ENCODE assay signal across 16 mouse cellular contexts in the genomic region with DNA sequence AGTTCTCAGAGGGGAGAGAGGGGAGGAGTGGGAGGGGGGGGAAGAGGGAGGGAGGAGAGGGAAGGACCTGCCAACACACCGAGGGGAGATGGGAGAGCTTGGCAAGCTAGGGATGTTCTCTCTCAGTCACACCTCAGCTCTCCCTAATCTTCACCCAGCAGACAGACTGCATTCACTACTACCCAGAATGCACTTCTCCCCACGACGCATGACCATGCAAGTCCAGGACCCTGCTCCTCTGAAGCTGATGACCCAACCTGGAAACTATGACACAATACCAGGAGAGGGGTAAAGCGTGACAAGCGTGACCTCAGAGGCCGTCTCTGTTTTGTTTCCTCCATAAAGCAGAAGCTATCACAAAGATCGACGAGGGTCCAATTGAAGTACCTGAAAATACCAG.
DNase-seq lines count a peak whose midpoint lies in the region; ATAC-seq and TF ChIP-seq lines count a peak whose summit lies in the region.
"Had no signal": no experiment of that assay in that cellular context is flagged by ENCODE, and none has a peak within 500 bp of the region (broad histone marks: within the 10 kb centered on the region; RNA-seq: fewer than 3 reads in every experiment).

No protein-coding gene starts in this region.

- peak; percentile 55 for ATAC-seq in heart, embryonic 13.5 days (ENCODE audit: extremely low read depth, insufficient number of reproducible peaks, low FRiP score, low TSS enrichment)
- ATAC-seq in common myeloid progenitor, adult 5-6 weeks (replicated peaks; ENCODE audit: low read depth, poor library complexity, severe bottlenecking), result peak; percentile 66
- ATAC-seq in heart, postnatal 0 days (ENCODE audit: insufficient read depth, low read depth), result peak; percentile 88
- peak; percentile 44 for ATAC-seq in megakaryocyte-erythroid progenitor cell, adult 5-6 weeks (replicated peaks; ENCODE audit: low FRiP score, low TSS enrichment, poor library complexity, severe bottlenecking)
- ATAC-seq: forebrain, embryonic 15.5 days had no signal

- peak overlapping the region; percentile 27 for H3K4me2 ChIP-seq in heart, embryonic 13.5 days
- no peak overlapping the region for H3K4me2 ChIP-seq in heart, postnatal 0 days (ENCODE audit: low read depth, low read length)
- H3K4me2 ChIP-seq: forebrain, embryonic 15.5 days; lung, embryonic 15.5 days; stomach, embryonic 15.5 days had no signal

- WGBS in heart, embryonic 13.5 days, result 21% methylated on average over 8 of the region's 8 CpGs
- WGBS in heart, postnatal 0 days, result 19% methylated on average over 8 of the region's 8 CpGs

- H3K36me3 ChIP-seq in heart, embryonic 13.5 days, result peaks cover 3% of the 10 kb centered on the region; the same call in 1 of the 2 replicates
- H3K36me3 ChIP-seq in heart, postnatal 0 days (replicated peaks; ENCODE audit: control insufficient read depth, insufficient read depth, low read length), result no peaks in the 10 kb centered on the region
- H3K36me3 ChIP-seq: forebrain, embryonic 15.5 days; lung, embryonic 15.5 days; midbrain, embryonic 10.5 days; stomach, embryonic 15.5 days had no signal

- H3K9ac ChIP-seq in heart, embryonic 13.5 days, result peak overlapping the region; percentile 54
- no peak overlapping the region for H3K9ac ChIP-seq in heart, postnatal 0 days (replicated peaks; ENCODE audit: low read depth, low read length)
- H3K9ac ChIP-seq: forebrain, embryonic 15.5 days; lung, embryonic 15.5 days; stomach, embryonic 15.5 days had no signal

- H3K27ac ChIP-seq in heart, embryonic 13.5 days (replicated peaks), result peak overlapping the region; percentile 92
- H3K27ac ChIP-seq in heart, postnatal 0 days (ENCODE audit: low read depth), result peak overlapping the region; percentile 81
- H3K27ac ChIP-seq: lung, embryonic 15.5 days; midbrain, embryonic 10.5 days; stomach, embryonic 15.5 days had no signal

- intact Hi-C loops in heart, postnatal 36 days (cut with DNase I), result loop anchor here (5.0 kb wide), 1 partner anchor 38 kb away; no protein-coding TSS in a partner anchor

- peak; percentile 54; the same call in 1 of the 2 replicates for TF ChIP-seq EP300 in heart, postnatal 0 days (IDR thresholded peaks at IDR 0.05; ENCODE audit: low read depth)

- peaks cover 96% of the 10 kb centered on the region for H3K4me1 ChIP-seq in heart, embryonic 13.5 days
- peaks cover 82% of the 10 kb centered on the region for H3K4me1 ChIP-seq in heart, postnatal 0 days (ENCODE audit: control insufficient read depth, insufficient read depth)

- DNase-seq in heart, postnatal 36 days, result no peak
- DNase-seq in heart, postnatal 0 days (ENCODE audit: low spot score), result peak; percentile 92
- DNase-seq in adrenal gland, adult 2 months, result no peak
- no peak for DNase-seq in thymus, postnatal 4 days
- DNase-seq: adrenal gland, postnatal 14 days; cerebellum, adult 9-11 months; kidney, adult 2 months; kidney, postnatal 36 days had no signal

- H3K4me3 ChIP-seq in heart, embryonic 13.5 days, result no peak overlapping the region
- no peak overlapping the region for H3K4me3 ChIP-seq in heart, postnatal 0 days (ENCODE audit: low read depth, low read length)
- H3K4me3 ChIP-seq: erythroblast, embryonic 14.5 days; forebrain, embryonic 15.5 days; lung, embryonic 15.5 days; midbrain, embryonic 10.5 days; stomach, embryonic 15.5 days had no signal

- H3K9me3 ChIP-seq in heart, embryonic 13.5 days, result no peaks in the 10 kb centered on the region
- H3K9me3 ChIP-seq in heart, postnatal 0 days (replicated peaks; ENCODE audit: control insufficient read depth, low read length), result no peaks in the 10 kb centered on the region
- H3K9me3 ChIP-seq: forebrain, embryonic 15.5 days; lung, embryonic 15.5 days; midbrain, embryonic 10.5 days; stomach, embryonic 15.5 days had no signal

- no peak for TF ChIP-seq CTCF in heart, postnatal 0 days (IDR thresholded peaks at IDR 0.05; ENCODE audit: low read depth)

- no peaks in the 10 kb centered on the region for H3K27me3 ChIP-seq in heart, embryonic 13.5 days (replicated peaks)
- no peaks in the 10 kb centered on the region for H3K27me3 ChIP-seq in heart, postnatal 0 days (ENCODE audit: control insufficient read depth, insufficient read depth, low read length)
- H3K27me3 ChIP-seq: forebrain, embryonic 15.5 days; lung, embryonic 15.5 days; stomach, embryonic 15.5 days had no signal
